Mouse (Mus musculus): ENCODE measurements around the gene Ahcyl1.

Gene Ahcyl1

DNA sequence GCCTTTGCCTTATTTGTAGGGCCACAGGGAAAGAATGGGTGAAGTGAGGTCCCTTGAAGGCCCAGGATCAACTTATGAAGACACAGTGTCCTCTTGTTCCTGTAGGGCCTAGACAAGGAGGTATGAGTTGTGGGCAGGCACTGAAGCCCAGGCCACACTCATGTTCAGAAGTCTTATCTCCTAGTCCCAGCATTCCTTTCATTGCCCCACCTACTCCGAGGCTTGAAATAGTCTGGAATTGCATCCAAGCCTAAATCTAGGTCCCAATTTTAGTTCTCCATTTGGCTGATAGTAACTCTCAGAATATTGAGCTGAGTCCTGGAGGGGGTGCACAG lies 8.0 kb upstream of the Ahcyl1 start:
- in situ Hi-C loops (cut with MboI, MseI): no loop called here

DNA sequence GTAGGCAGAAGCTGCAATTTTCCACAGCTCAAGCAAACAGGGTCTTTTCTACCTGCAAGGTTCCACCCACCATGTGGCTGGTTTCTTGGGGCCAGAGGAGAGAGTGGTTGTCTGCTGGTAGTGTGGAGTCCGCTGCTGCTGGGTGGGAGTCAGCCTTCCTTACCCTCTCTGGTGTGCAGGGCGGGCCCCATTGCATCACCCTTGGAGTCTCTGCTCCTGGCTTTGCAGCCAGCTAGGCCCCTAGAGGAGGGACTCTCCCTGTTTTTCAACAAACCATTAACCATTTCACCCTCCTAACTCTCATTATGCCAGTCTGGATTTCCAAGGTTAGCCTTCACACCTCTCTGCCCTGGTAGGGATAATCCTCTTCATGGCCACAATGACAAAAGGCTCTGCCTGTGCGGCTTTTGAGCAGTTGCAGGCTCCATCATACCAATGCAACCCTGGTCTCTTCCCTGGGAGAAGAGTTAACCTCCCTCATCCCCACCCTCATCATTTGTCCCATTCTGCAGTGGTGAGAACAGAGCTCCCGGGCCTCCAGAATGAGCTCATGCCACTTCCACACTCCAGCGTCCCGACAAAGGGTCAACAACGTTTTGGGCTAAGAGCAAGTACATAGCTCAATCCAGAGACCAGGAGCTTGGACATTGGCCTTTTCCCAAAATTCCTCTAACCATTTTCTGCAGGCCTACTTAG lies 7.5 kb upstream of the Ahcyl1 start:
- in situ Hi-C loops (cut with MboI, MseI): no loop called here

DNA sequence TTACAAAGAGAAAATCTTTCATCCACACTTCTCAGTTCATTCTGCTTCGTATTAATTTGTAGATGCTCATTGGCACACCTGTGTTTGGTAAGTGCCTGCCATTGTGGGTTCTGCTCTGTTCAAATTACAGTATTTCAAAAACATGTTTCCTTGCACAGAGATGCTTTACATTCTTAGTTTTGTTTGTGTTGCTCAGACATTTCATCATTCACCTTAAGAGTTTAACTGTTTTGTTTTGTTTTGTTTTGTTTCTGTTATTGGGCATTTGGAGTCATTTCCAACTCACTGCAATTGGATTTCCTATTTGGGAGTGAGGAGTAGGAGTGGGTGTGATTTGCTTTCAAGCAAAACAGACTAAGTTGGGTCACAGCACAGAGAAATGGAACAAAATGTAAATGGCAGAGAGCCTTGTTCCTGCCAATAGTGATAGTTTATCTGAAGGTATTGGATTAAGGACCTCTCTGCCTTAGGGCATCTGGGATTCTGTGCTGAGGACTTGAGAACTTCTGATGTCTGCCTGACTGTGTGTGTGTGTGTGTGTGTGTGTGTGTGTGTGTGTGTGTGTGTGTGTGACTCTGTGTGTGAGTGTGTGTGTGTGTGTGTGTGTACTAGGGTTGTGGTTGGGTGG lies 5.5 kb upstream of the Ahcyl1 start:
- in situ Hi-C loops (cut with MboI, MseI): no loop called here

- in situ Hi-C loops (cut with MboI, MseI): no loop called here
These were observed 4.3 kb upstream of the Ahcyl1 start for GRCm38 (mm10) chr3:107700625-107701024.

GRCm38 (mm10) chr3:107696910-107697309 lies 550 bp upstream of the Ahcyl1 start:
- in situ Hi-C loops (cut with MboI, MseI): loop anchor here (5.0 kb wide), 1 partner anchor 165 kb away; no protein-coding TSS in a partner anchor

DNA sequence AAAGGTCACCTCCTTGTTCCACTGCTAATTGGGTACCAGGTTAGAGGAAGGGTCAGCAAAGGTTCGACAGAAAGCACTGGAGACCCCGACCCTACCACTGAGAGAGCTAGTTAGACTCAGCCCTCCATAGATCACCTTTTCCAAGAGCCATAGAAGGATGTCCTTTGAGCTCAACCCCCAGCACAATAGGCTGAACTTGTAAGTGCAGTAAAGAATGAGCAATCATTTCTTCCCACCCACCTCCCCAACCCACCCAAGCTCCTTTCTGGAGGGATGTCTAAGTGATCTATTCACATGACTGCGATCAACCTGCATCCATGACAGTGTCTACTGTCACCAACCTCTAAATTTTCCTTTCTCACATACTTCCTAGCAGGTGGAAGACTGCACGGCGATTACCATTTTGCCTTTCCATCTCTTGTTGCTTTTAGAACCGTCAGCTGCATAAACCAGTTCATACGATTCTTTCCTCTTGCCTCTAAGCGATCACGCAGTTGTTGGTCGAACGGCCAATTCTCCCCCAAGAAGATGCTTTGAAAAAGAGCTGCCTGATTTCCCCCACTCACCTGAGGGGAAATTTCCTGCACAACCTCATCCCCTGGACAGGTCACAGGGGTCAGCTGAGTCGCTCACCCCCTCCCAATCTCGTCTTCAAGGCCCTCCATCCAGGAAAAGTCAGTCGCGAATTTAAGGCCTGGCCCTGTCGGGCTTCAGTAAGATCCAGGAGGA lies 977 bp downstream of the Ahcyl1 start:
- in situ Hi-C loops (cut with MboI, MseI): loop anchor here (5.0 kb wide), 1 partner anchor 167 kb away; no protein-coding TSS in a partner anchor

DNA sequence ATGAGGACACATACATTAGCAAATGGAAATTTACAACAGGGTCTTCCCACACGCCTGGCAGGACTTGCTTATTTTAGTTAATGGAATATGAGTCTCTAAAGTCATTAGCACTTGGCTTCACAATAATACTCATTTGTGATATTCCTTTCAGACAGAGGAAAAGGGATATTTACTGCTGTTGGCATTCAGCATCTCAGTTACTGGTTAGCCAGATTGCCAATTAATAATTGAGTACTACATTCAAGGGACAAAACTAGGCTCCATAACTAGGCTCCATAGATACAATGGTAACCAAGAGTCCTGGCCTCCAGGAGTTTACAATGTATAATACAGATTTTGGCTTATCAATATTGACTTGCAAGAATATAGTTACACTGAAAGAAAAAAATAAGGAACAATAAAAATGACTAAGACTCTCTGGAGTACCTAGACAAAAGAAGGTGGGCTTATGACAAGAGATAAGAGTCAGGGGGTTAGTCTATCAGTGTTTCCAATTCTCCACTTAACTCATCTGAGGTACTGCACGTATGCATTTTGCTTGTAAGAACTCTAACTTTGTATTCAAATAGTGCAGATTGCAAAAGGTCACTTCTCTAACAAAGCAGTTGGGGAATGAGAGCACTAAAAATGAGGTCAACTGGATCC lies 2.0 kb downstream of the Ahcyl1 start:
- in situ Hi-C loops (cut with MboI, MseI): no loop called here

DNA sequence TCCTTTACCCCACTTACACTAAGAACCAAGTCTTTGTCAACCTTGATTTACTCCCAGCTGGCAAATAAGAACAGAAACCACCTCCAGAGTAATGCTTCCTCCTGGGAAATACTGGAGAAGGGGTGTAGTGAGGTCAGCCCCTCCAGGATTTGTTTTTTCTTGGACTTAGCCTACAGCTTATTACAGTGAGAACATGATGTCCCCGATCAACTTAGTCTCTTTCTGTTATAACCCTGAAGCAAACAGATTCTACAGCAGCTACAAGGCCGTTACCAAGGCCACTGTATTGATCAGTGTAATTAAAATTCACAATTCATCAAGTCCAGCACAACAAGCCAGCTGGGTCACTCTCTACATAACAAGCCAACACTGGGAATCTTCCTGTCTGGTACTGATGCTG lies 6.0 kb downstream of the Ahcyl1 start:
- in situ Hi-C loops (cut with MboI, MseI): no loop called here

DNA sequence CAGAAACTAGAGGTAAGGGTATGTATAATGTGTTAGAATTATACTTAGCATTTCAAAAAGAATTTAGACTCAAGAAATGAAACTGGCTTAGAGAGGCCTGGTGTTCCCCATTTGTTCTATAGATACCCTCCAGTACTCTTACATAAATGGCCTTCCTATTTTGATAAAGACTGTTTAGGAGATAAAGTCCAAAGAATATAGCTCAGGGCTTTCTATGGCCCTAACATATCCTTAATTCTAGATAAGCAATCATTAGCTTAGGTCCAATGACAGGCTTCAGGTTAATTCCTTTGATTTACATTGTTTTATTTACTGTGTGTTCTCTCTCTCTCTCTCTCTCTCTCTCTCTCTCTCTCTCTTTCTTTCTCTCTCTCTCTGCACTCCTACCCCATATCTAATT lies 7.1 kb downstream of the Ahcyl1 start:
- in situ Hi-C loops (cut with MboI, MseI): no loop called here

DNA sequence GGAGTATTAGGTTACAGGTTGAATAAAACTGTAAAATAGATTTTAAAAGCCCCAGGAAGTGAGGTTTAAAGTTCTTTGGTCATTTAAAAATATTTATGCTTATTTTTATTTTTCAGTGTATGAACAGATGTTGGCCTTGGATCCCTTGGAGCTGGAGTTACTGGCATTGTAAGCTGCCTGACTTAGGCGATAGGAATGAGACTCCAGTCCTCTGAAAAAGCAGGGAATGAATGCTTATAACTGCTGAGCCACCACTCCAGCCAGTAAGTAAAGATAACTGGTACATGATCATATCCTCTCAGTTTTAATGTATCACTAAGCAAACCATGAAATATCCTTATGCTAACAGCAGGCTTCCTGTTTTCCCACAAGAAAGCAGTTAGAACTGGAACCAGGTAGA lies 8.1 kb downstream of the Ahcyl1 start:
- in situ Hi-C loops (cut with MboI, MseI): no loop called here

DNA sequence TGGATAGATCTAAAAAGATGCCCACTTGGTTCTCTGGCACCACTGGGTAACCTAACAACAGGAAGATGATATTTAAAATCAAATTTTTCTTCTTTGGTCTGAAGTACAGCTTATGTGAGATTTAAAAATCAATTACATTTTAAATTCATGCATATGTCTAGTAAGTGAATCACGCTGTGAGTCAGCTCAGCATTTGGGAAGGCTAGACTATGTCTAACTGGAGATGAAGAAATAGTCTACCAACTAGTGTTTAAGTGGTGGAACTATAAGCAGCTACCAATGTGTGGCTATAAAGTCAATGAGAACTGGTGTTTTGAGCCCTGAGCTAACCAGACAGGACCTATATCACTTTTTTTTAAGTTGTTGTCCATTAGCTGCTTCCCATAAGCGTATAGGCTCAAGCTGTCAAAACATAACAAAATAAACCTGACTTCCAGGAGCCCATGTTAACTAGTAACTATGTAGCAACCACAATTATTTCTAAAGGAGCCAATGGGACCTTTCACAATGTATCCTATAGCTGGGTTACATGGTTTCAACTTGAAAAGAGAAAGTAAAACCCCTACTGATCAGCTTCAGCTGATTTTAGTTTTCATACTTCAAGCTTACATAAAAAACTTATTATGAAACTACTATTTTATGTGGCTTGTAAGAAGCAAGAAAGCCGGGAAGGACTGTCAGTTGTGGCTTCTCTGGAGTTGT lies 9.9 kb downstream of the Ahcyl1 start:
- in situ Hi-C loops (cut with MboI, MseI): no loop called here

- in situ Hi-C loops (cut with MboI, MseI): no loop called here
These were observed 10.7 kb downstream of the Ahcyl1 start for GRCm38 (mm10) chr3:107685652-107686051.

GRCm38 (mm10) chr3:107683587-107683986 lies 12.8 kb downstream of the Ahcyl1 start:
- in situ Hi-C loops (cut with MboI, MseI): no loop called here

- in situ Hi-C loops (cut with MboI, MseI): no loop called here
These were observed 15.4 kb downstream of the Ahcyl1 start for GRCm38 (mm10) chr3:107680790-107681576.

DNA sequence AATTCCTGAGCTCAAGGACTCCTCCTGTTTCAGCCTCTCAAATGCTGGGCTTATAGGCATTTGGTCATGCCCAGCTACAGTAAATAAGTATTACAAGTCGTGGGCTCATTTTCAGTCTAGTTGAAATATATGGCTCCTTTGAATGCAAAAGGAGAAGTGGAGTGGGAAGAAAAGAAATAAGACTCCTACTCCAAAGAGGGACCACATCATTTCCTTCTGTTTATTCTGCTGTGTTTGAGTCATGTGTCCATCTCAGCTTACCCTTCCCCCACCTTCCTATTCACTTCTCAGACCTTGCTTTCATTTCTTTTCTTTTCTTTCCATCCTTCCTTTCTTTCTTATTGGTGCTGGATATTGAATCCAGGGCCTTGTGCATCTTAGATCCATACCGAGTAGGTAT lies 24.9 kb downstream of the Ahcyl1 start:
- in situ Hi-C loops (cut with MboI, MseI): no loop called here

DNA sequence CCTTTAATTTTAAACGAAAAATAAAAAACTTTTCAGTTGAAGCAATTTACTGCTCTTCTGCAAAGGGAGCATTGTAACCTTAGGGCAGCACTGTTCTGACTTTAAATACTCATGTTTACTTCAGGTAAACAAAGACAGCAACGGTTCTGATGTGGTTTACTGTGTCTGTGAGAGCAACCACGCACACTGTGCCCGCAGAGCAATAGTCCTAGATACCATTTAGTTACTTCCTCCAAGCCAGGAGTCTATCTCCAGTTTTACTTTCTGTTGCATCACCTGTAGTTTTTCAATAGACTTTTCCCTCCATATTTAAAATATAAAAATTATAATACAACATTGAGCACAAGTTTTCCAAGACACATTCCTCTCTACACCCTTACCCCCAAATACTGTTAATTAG lies 25.9 kb downstream of the Ahcyl1 start:
- in situ Hi-C loops (cut with MboI, MseI): no loop called here

GRCm38 (mm10) chr3:107668786-107669185 lies 27.6 kb downstream of the Ahcyl1 start:
- in situ Hi-C loops (cut with MboI, MseI): no loop called here

- in situ Hi-C loops (cut with MboI, MseI): no loop called here
These were observed 28.9 kb downstream of the Ahcyl1 start for GRCm38 (mm10) chr3:107667426-107667825.

DNA sequence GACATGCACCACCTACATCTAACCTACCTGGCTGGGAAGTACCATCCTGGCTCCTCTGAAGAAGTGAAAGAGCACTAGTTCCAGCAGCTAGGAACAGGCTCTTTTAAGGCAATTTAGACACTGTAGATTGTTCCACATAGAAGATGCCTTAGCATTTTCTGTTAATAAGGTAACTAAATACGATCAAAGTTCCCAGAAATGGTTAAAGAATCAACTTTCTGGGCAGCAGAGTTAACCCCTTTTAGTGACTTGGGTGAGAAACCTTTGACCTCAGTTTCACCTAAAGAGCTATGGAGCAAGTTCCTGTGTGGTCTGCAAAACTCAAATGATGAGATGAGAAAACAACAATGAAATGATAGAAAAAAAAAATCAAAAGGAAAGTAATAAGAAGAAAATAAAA lies 31.7 kb downstream of the Ahcyl1 start:
- in situ Hi-C loops (cut with MboI, MseI): no loop called here

GRCm38 (mm10) chr3:107659000-107659399 lies 37.4 kb downstream of the Ahcyl1 start:
- in situ Hi-C loops (cut with MboI, MseI): no loop called here

- in situ Hi-C loops (cut with MboI, MseI): no loop called here
These were observed 39.5 kb downstream of the Ahcyl1 start for GRCm38 (mm10) chr3:107656888-107657287.

All from regulatory T cell (primary cell).